Mouse (Mus musculus) midbrain, embryonic 15.5 days (tissue): ENCODE measurements around the gene Tbx20. TPM values are rescaled to one million over a fixed set of nuclear protein-coding genes. Genes with fewer than 3 reads are reported as not detected.

Experiments
- ATAC-seq: fragments of 200-750 bp; cut with Nextera tagmentation; replicated peaks from 2 replicates; pipeline ENCODE4 v1.8.0; 2017; ENCODE audit warnings: moderate TSS enrichment
- H3K27ac ChIP-seq: fragments of 300-500 bp; sonication (generic); 2 replicates; pipeline ENCODE4 v1.5.1; 2015; ENCODE audit warnings: mild to moderate bottlenecking, inconsistent platforms
- H3K27me3 ChIP-seq: fragments of 300-500 bp; sonication (generic); replicated peaks from 2 replicates; pipeline ENCODE4 v1.6.1; 2015; ENCODE audit warnings: inconsistent platforms
- H3K36me3 ChIP-seq: fragments of 300-500 bp; sonication (generic); replicated peaks from 2 replicates; pipeline ENCODE4 v1.6.1; 2015; ENCODE audit warnings: inconsistent platforms
- H3K4me1 ChIP-seq: fragments of 300-500 bp; sonication (generic); 2 replicates; pipeline ENCODE4 v1.6.1; 2015; ENCODE audit warnings: inconsistent platforms
- H3K4me2 ChIP-seq: fragments of 300-500 bp; sonication (generic); 2 replicates; pipeline ENCODE4 v1.6.1; 2015; ENCODE audit warnings: inconsistent platforms, mild to moderate bottlenecking, moderate library complexity
- H3K4me3 ChIP-seq: fragments of 300-500 bp; sonication (generic); 2 replicates; pipeline ENCODE4 v1.5.1; 2015; ENCODE audit warnings: mild to moderate bottlenecking, inconsistent platforms
- H3K9ac ChIP-seq: fragments of 300-500 bp; sonication (generic); 2 replicates; pipeline ENCODE4 v1.6.1; 2015; ENCODE audit warnings: mild to moderate bottlenecking, inconsistent platforms
- H3K9me3 ChIP-seq: fragments of 300-500 bp; sonication (generic); 2 replicates; pipeline ENCODE4 v1.6.1; 2016; ENCODE audit warnings: inconsistent platforms
- WGBS: fragments of 180-500 bp; shearing (Covaris S2); methylation state at CpG from one replicate; pipeline ENCODE4 v1.1.7; 2015; ENCODE audit warnings: mixed read lengths; 5-methylcytosine and 5-hydroxymethylcytosine counted together
- polyA plus RNA-seq: library from polyadenylated mRNA; unstranded; fragments of >200 nt; fragmentation: Nextera tagmentation; extraction: Ambion mirVana; gene quantifications from 2 replicates; pipeline ENCODE4 v1.2.1, GENCODE M21; 2015

The Tbx20 gene
- polyA plus RNA-seq, result 0.04 and 0.14 TPM in 2 replicates

DNA sequence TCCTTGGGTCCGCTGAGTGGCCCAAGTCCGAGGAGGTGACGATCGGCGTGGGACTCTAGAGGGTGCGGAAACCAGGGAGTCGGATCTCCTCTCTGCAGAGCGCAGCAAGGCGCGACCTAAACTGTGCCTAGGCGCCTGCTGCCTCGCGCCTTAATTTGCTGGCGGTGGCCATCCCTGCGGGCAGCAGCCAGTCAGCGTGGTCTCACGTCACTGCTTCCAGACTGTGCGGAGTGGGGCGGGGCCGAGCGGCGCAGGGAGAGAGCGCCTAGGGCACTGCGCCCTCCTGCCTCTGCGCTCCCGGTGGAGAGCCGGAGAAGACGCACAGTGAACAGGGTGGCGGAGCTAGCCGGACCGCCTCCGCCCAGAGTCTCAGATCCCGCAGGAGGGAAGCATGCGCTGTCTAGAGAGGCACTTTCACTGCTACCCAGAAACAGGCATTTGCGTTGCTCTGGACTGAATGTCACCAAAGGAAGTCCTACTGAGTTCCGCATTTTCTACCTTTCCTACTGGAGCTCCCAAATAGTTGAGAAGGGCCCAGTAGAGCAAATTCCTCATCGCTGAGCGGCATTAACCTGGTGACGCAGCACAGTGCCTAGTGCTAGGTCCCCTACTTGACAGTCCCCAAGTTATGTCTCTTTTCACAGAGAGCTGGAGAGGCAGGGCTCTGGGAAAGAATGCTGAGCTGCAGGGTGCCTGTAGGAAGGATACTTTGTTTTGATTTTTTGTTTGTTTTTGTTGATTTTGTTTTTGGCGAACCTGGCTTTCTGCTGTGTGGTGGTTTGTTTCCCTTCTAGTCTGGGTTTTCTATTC is at the start of gene Tbx20:
Gene Tbx20, minus strand, starts transcription at position 144 of the 810 bp plus-strand sequence.
- no peak within 1 kb of the TSS for H3K9ac ChIP-seq

DNA sequence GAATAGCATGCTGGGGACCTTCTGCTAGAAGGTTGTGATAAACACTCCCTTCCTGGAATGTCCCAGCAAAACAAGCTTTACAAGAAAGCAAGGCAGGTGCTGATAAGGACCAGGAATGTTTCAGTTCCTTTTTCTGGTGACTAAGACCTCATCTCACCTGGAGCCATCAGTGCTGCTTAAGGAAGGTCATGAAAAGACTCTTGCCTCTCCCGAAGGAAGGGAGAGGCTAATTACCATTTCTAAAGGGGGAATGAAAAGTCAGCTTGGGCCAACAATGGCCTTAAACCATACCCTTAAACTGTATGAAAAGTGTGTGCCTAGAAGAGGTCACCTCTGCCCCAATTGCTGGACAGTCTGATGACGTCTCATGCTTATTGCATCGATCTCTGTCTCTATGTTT is 44.4 kb upstream of the Tbx20 start:
- H3K4me1 ChIP-seq, result no peaks in the 10 kb centered on the region
- no peak overlapping the region for H3K9ac ChIP-seq
- 58% methylated on average over 3 of the region's 3 CpGs for WGBS
- no peak overlapping the region for H3K4me3 ChIP-seq
- no peaks in the 10 kb centered on the region for H3K9me3 ChIP-seq
- ATAC-seq, result no peak
- no peak overlapping the region for H3K27ac ChIP-seq
- no peaks in the 10 kb centered on the region for H3K27me3 ChIP-seq
- no peak overlapping the region for H3K4me2 ChIP-seq
- no peaks in the 10 kb centered on the region for H3K36me3 ChIP-seq

More for the DNA sequence above, at the start of gene Tbx20:
- Histone ChIP-seq H3K4me1 (peaks cover 21% of the 10 kb centered on the region), H3K36me3 (no peaks in the 10 kb centered on the region), H3K27me3 (peaks cover 86% of the 10 kb centered on the region), H3K9me3 (no peaks in the 10 kb centered on the region), H3K4me3 (peak within 1 kb of the TSS; percentile 10; the same call in 1 of the 2 replicates), H3K27ac (no peak within 1 kb of the TSS), H3K4me2 (peak within 1 kb of the TSS; percentile 35)
- ATAC-seq, result peak; percentile 74
- under 1% methylated on average over 40 of the region's 40 CpGs for WGBS

DNA sequence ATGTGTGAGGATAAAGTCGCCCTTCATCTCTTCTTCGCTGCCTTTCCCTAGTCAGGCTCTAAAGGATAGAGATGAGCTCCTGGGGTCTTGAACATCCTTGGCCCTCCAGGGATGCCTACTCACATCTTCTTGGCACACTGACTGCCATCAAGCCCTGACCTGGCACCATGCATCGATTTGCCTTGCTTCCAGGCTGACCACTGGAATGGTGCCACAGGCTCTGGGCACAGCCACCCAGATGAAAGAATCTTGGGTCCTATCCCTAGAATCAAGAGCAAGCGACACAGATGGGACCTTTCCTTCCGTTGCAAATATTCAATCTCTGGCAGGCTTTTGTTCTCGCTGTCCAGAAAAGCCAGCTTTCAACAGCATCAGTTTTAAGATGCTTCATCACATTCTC is 38.4 kb upstream of the Tbx20 start:
- no peaks in the 10 kb centered on the region for H3K9me3 ChIP-seq
- H3K4me1 ChIP-seq, result no peaks in the 10 kb centered on the region
- WGBS, result 91% methylated on average over 6 of the region's 6 CpGs
- H3K27ac ChIP-seq, result no peak overlapping the region
- no peaks in the 10 kb centered on the region for H3K36me3 ChIP-seq
- no peaks in the 10 kb centered on the region for H3K27me3 ChIP-seq
- H3K4me3 ChIP-seq, result no peak overlapping the region
- H3K4me2 ChIP-seq, result no peak overlapping the region
- no peak overlapping the region for H3K9ac ChIP-seq
- ATAC-seq, result no peak

DNA sequence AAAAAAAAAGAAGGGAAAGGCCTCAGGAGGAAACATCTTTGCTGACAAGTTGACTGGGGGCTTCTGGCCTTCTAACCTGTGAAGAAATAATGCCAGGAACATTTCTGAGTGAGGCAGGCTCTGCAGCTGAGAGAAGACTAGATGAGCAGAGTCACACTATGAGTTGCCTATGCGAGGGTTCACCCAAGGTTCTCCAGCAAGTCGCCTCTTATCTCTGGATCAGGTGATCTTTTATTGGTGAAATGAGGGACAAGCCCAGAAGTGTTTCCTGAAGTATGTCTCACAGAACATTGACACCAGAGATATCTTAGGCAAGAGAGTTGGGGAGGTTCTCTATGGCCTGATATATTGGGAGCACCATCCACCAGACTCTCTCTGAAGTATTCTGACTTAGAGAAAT is 18.0 kb upstream of the Tbx20 start:
- no peaks in the 10 kb centered on the region for H3K36me3 ChIP-seq
- H3K9ac ChIP-seq, result no peak overlapping the region
- H3K4me1 ChIP-seq, result no peaks in the 10 kb centered on the region
- no peaks in the 10 kb centered on the region for H3K27me3 ChIP-seq
- no peaks in the 10 kb centered on the region for H3K9me3 ChIP-seq
- 96% methylated on average over 2 of the region's 2 CpGs for WGBS
- no peak for ATAC-seq
- no peak overlapping the region for H3K27ac ChIP-seq
- no peak overlapping the region for H3K4me3 ChIP-seq
- no peak overlapping the region for H3K4me2 ChIP-seq

DNA sequence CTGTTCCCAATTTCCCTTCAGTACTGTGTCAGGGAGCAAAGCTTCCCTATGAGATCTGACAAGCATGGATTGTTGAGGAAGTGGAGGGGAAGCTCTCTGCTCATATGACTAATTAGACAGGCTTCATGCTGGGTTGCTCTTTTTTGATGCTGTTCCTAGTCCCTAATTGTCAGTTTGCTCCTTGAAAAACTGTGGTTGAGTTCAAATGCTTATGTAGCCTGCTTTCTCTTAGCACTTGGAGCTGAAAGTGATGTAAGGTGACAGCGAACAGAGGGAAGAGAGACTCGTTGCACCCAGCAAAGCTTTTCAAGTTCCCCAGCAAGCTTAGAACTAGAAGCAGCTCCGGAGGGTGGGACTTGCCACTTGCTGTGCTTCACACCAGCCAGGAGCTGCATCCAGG is 15.3 kb upstream of the Tbx20 start:
- Histone ChIP-seq H3K4me3 (no peak overlapping the region), H3K9me3 (no peaks in the 10 kb centered on the region), H3K4me2 (no peak overlapping the region), H3K27ac (no peak overlapping the region), H3K36me3 (no peaks in the 10 kb centered on the region), H3K9ac (no peak overlapping the region), H3K4me1 (no peaks in the 10 kb centered on the region), H3K27me3 (no peaks in the 10 kb centered on the region)
- ATAC-seq, result no peak
- WGBS, result 58% methylated on average over 3 of the region's 3 CpGs

DNA sequence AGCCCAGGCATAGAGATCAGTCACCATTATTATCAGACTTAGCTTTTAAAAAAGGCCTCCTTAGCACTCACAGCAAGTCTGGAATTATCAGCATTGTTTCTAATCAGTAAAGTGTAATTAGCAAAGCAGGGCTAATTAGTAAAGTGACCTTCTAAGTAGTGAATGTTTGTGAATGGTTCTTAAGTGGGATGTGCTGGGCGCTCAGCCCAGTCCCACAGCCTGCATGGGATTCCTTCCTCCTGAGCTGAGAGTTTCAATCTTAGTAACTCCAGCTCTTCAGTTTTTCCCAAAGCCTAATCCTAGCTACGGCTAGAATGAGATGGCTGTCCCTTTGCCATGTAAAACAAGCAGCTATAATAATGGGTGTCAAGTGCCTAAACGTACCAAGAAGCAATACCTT is 8.2 kb upstream of the Tbx20 start:
- Histone ChIP-seq H3K36me3 (no peaks in the 10 kb centered on the region), H3K9me3 (no peaks in the 10 kb centered on the region), H3K27ac (no peak overlapping the region), H3K9ac (no peak overlapping the region), H3K4me1 (peaks cover 16% of the 10 kb centered on the region), H3K4me3 (no peak overlapping the region), H3K4me2 (no peak overlapping the region), H3K27me3 (peaks cover 54% of the 10 kb centered on the region)
- 29% methylated on average over 3 of the region's 3 CpGs for WGBS
- no peak for ATAC-seq

DNA sequence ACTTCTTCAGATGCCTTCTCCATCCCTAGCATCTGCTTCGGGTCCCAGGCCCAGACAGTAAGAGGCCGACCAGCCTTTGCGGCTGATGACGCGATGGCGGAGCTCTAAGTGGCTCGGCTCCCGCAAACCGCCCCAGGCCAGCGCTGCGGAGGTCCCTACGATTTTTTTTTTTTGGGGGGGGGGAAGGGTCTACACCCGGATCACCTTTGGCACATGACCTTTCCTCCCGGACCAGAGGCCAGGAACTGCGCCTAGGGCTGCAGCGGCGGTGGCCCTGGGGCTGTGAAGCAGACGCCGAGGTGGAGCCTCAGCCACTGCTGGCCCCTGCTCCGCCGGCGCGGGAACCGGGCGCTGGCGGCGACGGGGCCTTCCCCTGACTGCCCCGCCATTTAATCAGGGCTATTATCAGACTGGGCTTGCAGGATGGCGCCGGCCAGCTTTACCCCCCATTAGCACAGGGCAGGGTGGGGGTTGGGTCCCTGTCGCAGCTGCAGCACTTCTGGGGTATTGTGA is 6.9 kb upstream of the Tbx20 start:
- Histone ChIP-seq H3K27ac (no peak overlapping the region), H3K9ac (no peak overlapping the region), H3K4me2 (peak overlapping the region; percentile 59), H3K9me3 (no peaks in the 10 kb centered on the region), H3K27me3 (peaks cover 67% of the 10 kb centered on the region), H3K4me1 (peaks cover 17% of the 10 kb centered on the region), H3K4me3 (peak overlapping the region; percentile 32), H3K36me3 (no peaks in the 10 kb centered on the region)
- WGBS, result 0% methylated on average over 32 of the region's 32 CpGs
- peak; percentile 65 for ATAC-seq

DNA sequence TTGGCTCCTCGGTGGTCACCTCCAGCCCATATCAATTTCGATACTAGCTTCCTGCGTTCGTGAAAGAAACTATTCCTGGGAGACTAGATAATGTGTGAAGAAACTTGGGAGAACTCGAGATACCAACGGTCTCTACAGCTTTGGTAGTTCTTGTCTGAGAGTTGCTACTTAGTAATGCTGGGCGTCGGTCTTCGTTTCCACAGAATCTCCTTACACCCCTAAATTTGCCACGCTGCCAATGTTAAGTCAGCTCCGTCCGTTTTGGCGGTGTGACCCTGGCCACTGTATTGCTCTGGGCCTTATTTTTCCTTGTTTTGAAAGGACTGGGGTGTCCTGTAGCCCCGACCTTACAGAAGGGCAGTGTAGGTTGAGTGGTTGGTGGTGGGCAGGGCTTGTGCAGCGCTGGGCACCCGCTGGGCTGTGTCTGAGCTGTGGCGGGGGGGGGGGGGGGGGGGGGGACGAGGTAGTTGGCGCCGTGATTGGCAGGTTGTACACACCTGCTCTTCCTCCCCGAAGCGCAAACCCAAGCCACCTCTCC is 6.4 kb upstream of the Tbx20 start:
- Histone ChIP-seq H3K4me1 (peaks cover 17% of the 10 kb centered on the region), H3K9me3 (no peaks in the 10 kb centered on the region), H3K36me3 (no peaks in the 10 kb centered on the region), H3K4me2 (peak overlapping the region; percentile 59), H3K27me3 (peaks cover 70% of the 10 kb centered on the region), H3K27ac (no peak overlapping the region), H3K4me3 (peak overlapping the region; percentile 32), H3K9ac (no peak overlapping the region)
- WGBS, result under 1% methylated on average over 20 of the region's 22 CpGs
- ATAC-seq, result peak; percentile 49

DNA sequence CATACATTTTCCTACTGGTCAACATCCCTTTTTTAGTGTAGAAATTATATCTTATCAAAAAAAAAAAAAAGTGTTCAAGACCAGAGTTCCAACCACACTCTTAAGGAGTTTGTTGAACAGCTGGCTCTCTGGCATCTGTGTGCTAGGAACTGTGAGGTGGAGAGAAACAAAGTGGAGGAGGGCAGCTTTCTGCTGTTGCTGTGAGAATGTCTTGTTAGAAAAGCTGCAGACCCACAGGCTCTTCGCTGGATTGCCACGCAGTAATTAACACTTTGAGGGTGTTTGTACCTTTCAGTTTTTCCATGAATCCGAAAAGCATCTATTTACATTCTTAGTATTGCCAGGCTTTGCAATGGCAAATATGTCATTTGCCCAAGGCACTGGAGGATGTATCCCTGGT is 5.9 kb upstream of the Tbx20 start:
- Histone ChIP-seq H3K27me3 (peaks cover 75% of the 10 kb centered on the region), H3K4me2 (no peak overlapping the region), H3K4me3 (no peak overlapping the region), H3K36me3 (no peaks in the 10 kb centered on the region), H3K4me1 (peaks cover 17% of the 10 kb centered on the region), H3K27ac (no peak overlapping the region), H3K9me3 (no peaks in the 10 kb centered on the region), H3K9ac (no peak overlapping the region)
- WGBS, result 4% methylated on average over 3 of the region's 3 CpGs
- ATAC-seq, result no peak

DNA sequence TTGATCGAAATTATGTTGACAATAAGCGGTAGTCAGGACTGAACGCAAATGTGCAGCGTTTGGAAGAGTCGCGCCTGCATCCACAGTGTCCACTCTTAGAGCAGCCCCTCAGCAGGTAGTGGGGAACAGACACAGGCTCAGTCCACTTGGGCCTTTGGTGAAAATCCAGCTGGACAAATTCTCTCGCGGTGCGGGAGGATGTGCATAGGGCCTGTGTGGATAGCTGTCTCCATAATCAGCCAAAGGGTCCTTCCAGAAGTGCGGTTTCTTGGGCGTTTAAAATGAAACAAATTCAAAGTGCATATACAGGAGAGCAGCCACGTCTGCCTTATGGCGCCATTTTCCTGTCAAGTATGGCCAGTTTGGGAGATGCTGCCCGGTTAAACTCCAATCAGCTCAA is 4.5 kb upstream of the Tbx20 start:
- H3K4me1 ChIP-seq, result peaks cover 25% of the 10 kb centered on the region
- no peak overlapping the region for H3K4me3 ChIP-seq
- H3K36me3 ChIP-seq, result no peaks in the 10 kb centered on the region
- no peaks in the 10 kb centered on the region for H3K9me3 ChIP-seq
- no peak overlapping the region for H3K4me2 ChIP-seq
- peaks cover 87% of the 10 kb centered on the region for H3K27me3 ChIP-seq
- H3K27ac ChIP-seq, result no peak overlapping the region
- ATAC-seq, result no peak
- no peak overlapping the region for H3K9ac ChIP-seq
- 3% methylated on average over 14 of the region's 14 CpGs for WGBS

DNA sequence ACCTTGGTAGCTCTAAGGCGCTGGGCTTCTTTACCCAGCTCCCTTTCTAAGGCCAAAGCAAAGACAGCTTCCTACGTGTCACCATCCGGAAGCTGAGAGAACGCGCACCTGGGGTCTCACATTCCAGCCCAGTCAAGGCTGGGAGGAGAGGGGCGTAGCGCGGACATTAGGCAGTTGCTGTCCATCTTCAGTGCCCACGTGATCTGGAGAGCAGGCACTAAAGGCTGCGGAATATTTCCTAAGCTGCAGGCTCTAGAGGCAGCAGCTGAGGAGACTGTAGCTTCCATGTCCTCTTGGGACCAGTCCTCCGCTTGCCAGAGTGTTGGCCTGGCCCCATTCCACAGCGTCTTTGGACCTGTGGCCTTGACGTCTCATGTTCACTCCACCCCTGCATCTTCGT is 3.9 kb upstream of the Tbx20 start:
- ATAC-seq, result no peak
- no peak overlapping the region for H3K9ac ChIP-seq
- H3K27me3 ChIP-seq, result peaks cover 90% of the 10 kb centered on the region
- H3K4me1 ChIP-seq, result peaks cover 26% of the 10 kb centered on the region
- WGBS, result under 1% methylated on average over 14 of the region's 14 CpGs
- H3K9me3 ChIP-seq, result no peaks in the 10 kb centered on the region
- H3K36me3 ChIP-seq, result no peaks in the 10 kb centered on the region
- no peak overlapping the region for H3K4me3 ChIP-seq
- H3K27ac ChIP-seq, result no peak overlapping the region
- no peak overlapping the region for H3K4me2 ChIP-seq

DNA sequence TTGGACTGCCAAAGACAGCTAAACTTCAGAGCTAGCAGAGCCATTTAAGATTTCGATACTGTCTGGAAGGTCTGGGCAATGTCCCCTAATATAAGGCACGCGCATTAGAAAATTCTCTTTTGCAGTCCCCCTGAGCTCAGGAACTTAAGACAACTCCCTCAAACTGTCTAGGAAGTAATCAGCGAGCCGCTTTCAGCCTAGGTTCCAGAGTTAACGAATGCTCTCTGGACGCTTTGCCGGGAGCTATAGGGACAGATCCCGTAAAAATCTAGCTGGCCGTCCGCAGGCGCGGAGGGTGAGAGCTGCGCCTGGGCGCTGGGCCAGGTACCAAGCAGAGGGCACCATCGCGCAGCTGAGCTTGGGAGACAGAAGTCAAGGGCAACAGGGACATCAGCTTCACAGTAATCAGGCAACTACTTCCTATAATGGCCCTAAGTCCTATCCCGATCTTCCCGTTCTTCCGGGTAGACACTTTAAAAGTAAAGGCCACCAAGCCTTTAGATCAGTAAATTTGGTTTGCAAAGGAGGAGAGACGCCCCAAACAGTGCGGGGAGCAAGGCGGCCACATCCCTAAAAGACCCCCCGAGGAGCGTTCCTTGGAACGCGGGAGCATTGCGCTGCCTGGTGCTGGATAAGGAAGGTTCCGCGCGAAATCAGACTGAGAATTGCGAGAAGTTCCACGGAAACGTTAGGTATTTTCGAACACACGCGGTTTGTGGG is 3.2 kb upstream of the Tbx20 start:
- no peak overlapping the region for H3K9ac ChIP-seq
- no peak overlapping the region for H3K4me2 ChIP-seq
- 1% methylated on average over 37 of the region's 37 CpGs for WGBS
- H3K4me3 ChIP-seq, result no peak overlapping the region
- no peaks in the 10 kb centered on the region for H3K9me3 ChIP-seq
- H3K4me1 ChIP-seq, result peaks cover 26% of the 10 kb centered on the region
- no peaks in the 10 kb centered on the region for H3K36me3 ChIP-seq
- ATAC-seq, result no peak
- H3K27me3 ChIP-seq, result peaks cover 90% of the 10 kb centered on the region
- no peak overlapping the region for H3K27ac ChIP-seq
